Mouse (Mus musculus) lung, adult 2 months (tissue): ENCODE measurements around the gene Dtnb. TPM values are rescaled to one million over a fixed set of nuclear protein-coding genes. Genes with fewer than 3 reads are reported as not detected.
A peak's percentile ranks its signal among the peaks of the same experiment; 100 is the strongest.
"Not testable (repeated sequence)": the region's sequence is repeated elsewhere in the genome, so short reads cannot be mapped to it uniquely, and the experiment has no call there.

Source experiments
- DNase-seq: peaks from one replicate; pipeline ENCODE4 v3.0.0; 2022
- H3K4me1 ChIP-seq: fragments of 200-500 bp; 2 replicates; pipeline ENCODE4 v1.6.1; 2011; ENCODE audit warnings: low read length; ENCODE audit not compliant: control insufficient read depth, insufficient read depth
- H3K4me3 ChIP-seq: fragments of 200-500 bp; replicated peaks from 2 replicates; pipeline ENCODE3; 2011; ENCODE audit warnings: low read depth, mild to moderate bottlenecking, control low read depth, low read length; ENCODE audit errors: extremely low read depth
- CTCF ChIP-seq: fragments of 200-500 bp; IDR thresholded peaks from 2 replicates; pipeline ENCODE4 v1.5.1; 2011; ENCODE audit warnings: mild to moderate bottlenecking, low read length, control low read depth; ENCODE audit not compliant: insufficient read depth
- POLR2A ChIP-seq: fragments of 200-500 bp; IDR thresholded peaks from 2 replicates; pipeline ENCODE4 v1.6.1; 2011; ENCODE audit warnings: low read depth, mild to moderate bottlenecking, control low read depth, low read length, borderline replicate concordance; ENCODE audit errors: extremely low read depth
- WGBS: fragments of 180-500 bp; shearing (Covaris S2); methylation state at CpG from one replicate; pipeline ENCODE4 v1.1.7; 2018; 5-methylcytosine and 5-hydroxymethylcytosine counted together
- polyA plus RNA-seq: library from polyadenylated mRNA; depleted of rRNA; stranded (reverse); fragments of >200 nt; gene quantifications from 2 replicates; pipeline ENCODE4 v1.2.3, GENCODE M21; 2012; rRNA removed

Gene Dtnb
- polyA plus RNA-seq, result 23.4 and 27.9 TPM in 2 replicates

DNA sequence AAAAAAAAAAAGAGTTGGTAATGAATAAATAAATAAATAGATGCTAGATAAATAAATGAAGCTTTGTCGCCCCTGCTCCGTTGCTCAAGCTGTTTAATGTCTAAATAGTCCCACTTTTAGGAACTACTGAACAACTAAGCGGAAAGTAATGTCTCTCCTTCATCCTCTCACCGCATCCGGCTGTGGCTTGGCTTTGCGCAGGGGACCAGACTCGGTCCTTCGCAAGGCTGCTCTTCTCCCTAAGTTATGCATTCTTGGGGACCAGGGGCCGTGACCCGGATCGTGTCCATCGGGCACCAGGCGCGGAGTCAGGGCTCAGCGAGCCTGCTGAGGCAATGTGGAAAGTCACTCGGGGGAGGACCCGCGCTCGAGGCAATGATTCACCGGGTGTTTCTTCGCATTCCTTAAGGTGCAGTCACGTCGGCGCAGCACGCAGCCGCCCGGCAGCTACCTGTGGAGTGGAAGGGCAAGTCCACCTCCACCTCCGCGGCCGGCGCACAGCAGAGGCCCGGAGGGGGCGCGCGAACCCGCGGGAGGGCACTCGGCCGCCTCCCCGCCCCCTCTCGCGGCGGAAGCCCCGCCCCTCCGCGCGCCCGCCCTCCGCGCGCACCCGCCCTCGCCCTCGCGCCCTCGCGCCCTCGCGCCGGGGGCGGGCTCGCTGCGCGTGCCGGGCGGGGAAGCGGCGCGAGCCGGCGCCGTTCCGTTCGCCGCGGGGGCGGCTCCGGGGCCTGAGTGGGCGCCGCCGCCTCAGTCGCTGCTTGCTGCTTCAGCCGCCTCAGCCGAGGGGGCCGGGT lies at the start of gene Dtnb:
TSS of gene Dtnb (plus strand) at position 595 of the 794 bp plus-strand sequence.
- H3K4me1 ChIP-seq, result peaks cover 4% of the 10 kb centered on the region; the same call in 1 of the 2 replicates
- 2% methylated on average over 75 of the region's 85 CpGs for WGBS
- H3K4me3 ChIP-seq, result peak within 1 kb of the TSS; percentile 70
- peak; percentile 76 for DNase-seq
- TF ChIP-seq CTCF (no peak), POLR2A (no peak)

DNA sequence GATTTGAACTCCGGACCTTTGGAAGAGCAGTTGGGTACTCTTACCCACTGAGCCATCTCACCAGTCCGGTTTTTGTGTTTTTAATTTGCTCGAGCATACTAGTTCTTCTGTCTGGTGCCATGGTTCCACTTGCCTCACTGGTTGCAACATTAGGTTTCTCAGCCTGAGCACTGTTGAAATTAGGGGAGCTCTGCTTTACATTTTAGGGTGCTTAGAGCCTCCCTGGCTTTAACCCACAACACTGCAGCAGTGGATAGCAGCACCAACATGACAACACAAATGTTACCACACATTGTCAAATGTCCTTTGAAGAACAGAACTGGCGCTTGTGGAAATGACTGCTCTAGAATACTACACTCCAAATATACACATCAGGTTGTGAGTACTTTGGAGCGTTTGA lies 46.6 kb upstream of the Dtnb start:
- no peak for TF ChIP-seq CTCF
- no peak for TF ChIP-seq POLR2A
- H3K4me3 ChIP-seq, result no peak overlapping the region
- no peaks in the 10 kb centered on the region for H3K4me1 ChIP-seq
- DNase-seq, result no peak
- 89% methylated on average over 5 of the region's 5 CpGs for WGBS

DNA sequence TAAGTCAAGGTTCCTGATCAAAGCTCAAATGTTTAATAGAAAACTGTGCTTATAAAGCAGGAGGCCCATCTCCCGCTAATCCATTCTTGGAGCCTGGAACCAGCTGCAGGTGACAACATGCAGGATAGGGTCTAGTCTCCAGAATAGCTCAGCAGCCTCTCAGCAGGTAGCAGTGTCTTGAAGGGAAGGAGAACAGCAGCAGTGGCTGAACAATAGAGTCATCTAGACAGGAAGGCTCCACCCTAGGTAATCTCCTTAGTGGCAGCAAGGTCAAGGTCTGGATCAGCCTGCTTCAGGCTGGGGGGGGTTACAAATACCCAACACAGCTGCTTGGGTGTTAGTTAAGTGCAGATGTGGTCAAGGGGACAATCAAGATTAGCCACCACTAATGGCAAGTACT lies 36.7 kb upstream of the Dtnb start:
- H3K4me1 ChIP-seq, H3K4me3 ChIP-seq, DNase-seq: not testable (repeated sequence)
- WGBS, result 94% methylated on average over 1 of the region's 1 CpGs

DNA sequence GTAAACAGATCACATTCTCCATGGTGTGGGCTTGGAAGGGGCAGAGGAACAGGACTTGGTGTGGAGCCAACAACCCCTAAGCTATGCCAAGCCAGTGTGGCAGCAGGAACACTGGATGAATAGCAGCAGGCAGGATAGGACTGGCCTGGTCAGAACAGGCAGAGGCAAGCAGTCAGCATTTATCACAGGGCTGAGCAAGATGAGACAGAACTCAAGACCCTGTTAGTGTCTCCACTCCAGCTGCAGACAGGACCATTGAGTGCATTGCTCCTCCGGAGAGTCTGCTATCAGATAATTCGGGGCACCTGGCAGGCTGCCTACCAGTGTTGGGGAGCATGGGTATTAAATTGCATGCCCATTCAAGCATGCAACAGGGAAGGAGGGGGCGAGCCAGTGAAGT lies 34.6 kb upstream of the Dtnb start:
- DNase-seq, result no peak
- no peak for TF ChIP-seq CTCF
- TF ChIP-seq POLR2A, result no peak
- H3K4me3 ChIP-seq, result no peak overlapping the region
- H3K4me1 ChIP-seq, result no peaks in the 10 kb centered on the region
- 53% methylated on average over 3 of the region's 3 CpGs for WGBS

DNA sequence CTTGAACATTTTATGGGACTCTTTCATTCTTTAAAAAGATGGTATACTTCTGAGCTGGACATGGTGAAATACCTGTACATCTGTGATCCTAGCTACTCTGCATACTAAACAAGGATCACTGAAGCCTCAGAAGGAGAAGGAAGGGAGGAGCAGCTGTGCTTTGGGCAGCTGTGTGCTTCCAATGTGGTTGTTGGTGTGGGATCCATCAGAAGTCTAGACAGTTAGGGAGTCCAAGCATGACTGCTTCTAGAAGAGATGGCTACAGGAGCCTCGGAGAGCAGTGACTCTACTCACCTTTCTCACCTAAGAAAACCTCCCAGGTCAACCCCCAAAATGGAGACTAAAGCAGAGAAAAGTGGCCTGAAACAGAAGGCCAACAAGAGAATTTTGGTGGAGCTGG lies 34.1 kb upstream of the Dtnb start:
- Histone ChIP-seq H3K4me3 (no peak overlapping the region), H3K4me1 (no peaks in the 10 kb centered on the region)
- 83% methylated on average over 1 of the region's 1 CpGs for WGBS
- no peak for TF ChIP-seq POLR2A
- TF ChIP-seq CTCF, result no peak
- no peak for DNase-seq

DNA sequence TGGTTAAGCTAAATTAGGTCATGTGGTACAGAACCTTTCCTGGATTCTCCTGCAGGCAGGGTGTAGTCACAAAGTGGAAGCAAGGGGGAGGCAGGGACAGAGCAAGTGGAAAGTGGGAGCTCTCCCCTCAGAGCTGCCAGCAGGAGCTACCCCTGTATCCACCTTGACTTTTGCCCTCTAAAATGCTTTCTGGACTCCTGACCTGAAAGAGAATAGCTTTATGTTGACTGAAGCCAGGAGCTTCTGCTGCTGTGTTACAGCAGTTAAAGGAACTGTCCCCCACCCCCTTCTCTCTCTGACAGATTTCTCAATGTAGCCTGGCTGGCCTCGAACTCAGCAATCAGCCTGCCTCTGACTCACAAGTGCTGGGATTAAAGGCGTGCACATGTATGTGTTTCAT lies 32.6 kb upstream of the Dtnb start:
- Histone ChIP-seq H3K4me3 (no peak overlapping the region), H3K4me1 (no peaks in the 10 kb centered on the region)
- 65% methylated on average over 2 of the region's 2 CpGs for WGBS
- no peak for TF ChIP-seq CTCF
- TF ChIP-seq POLR2A, result no peak
- DNase-seq, result no peak

DNA sequence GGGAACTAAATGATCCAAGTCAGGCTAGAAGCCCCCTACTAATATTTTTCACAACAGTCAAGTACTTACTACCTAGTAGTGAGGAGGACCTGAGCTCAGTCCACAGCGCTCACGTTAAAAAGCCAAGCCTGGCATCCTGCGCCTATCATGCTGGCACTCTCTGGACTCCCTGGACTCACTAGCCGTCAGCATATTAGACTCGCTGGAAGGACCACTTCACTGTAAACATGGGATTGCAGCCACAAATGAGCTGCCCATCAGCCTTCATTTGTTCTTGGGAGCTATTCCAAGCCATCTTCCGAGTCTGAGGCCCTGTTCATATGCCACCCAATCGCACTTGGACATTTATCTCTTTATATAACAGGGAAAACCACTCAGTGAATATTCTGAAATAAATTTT lies 31.3 kb upstream of the Dtnb start:
- no peak for DNase-seq
- WGBS, result 89% methylated on average over 7 of the region's 7 CpGs
- Histone ChIP-seq H3K4me1 (no peaks in the 10 kb centered on the region), H3K4me3 (no peak overlapping the region)
- TF ChIP-seq POLR2A (no peak), CTCF (no peak)

DNA sequence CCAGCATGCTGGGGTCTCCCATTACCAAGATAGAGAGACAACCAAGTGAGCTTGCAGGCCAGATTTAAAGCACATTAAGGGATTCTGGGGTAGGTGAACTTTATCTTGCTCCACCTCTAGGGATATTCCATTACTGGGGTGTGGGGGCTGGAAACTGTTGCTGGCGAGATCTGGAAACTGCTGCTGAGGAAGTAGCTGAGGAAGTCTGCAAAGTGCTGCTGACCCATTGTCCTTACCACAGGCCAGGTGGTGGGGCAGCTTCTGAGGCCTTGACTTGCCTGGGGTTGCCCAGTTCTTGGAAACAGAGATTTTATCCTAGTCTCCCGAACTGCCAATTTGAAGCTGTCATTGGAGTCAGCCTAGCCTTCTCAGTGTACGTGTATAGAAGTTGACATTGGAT lies 26.7 kb upstream of the Dtnb start:
- no peak for TF ChIP-seq POLR2A
- TF ChIP-seq CTCF, result no peak
- DNase-seq, result no peak
- 64% methylated on average over 3 of the region's 3 CpGs for WGBS
- no peak overlapping the region for H3K4me3 ChIP-seq
- H3K4me1 ChIP-seq, result no peaks in the 10 kb centered on the region

DNA sequence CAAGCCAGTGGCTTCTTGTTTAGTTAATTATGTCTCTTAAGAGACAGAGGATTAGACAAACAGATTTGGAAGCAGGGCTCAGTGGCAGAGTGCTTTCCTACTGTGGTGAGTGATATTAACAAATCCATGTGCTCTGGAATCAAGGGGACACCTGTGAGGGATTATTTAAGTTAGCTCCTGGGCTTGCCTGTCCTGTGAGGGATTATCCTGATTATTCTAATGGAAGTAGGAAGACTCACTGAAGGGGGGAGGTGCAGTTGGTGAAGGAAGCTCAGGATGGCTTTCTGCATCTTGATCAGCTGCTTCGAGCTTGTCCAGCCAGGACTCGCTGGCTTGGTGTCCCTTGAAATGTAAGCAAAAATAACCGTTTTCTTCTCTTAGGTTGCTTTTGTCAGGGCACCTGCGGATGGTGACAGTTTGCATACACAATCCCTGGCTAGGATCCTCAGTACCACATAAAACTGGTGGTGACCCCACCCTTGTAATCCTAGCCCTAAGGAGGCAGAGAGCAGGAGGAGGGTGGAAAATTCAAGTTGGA lies 26.0 kb upstream of the Dtnb start:
- no peak overlapping the region for H3K4me3 ChIP-seq
- TF ChIP-seq POLR2A (no peak), CTCF (no peak)
- H3K4me1 ChIP-seq, result no peaks in the 10 kb centered on the region
- no peak for DNase-seq
- 43% methylated on average over 4 of the region's 4 CpGs for WGBS

DNA sequence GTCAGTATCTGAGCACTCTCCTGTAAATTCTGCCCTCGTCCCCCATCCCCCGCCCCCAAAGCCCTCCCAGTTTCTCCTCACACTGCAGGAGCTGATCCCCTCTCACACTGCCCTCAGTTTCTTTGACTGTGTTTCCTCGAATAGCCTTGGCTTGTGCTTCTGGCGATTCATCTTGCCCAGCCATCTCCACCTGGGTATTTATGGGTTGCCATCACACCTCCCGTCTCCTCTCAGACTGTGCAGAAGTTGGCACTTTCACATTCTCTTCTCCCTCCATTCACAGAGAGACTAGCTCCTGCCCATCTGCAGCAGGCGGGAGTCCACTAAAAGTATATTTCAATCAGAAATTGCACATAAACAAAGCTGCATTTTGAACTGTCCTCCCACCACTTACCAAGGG lies 25.4 kb upstream of the Dtnb start:
- no peak for DNase-seq
- 57% methylated on average over 6 of the region's 6 CpGs for WGBS
- TF ChIP-seq CTCF, result no peak
- no peak for TF ChIP-seq POLR2A
- Histone ChIP-seq H3K4me1 (no peaks in the 10 kb centered on the region), H3K4me3 (no peak overlapping the region)
